Mouse (Mus musculus): ENCODE data around the gene Psd.

GRCm38 (mm10) chr19:46313591-46313990 lies 13.4 kb downstream of the Psd start:
- no peak for TF ChIP-seq CTCF (IDR thresholded peaks at IDR 0.05; ENCODE audit: low read depth)
- no peak for TF ChIP-seq EP300 (IDR thresholded peaks at IDR 0.05; ENCODE audit: low read depth)
